Mouse (Mus musculus): Measurements from ENCODE around the gene Syn3. TPM values are rescaled to one million over a fixed set of nuclear protein-coding genes. Genes with fewer than 3 reads are reported as not detected.
A peak's percentile ranks its signal among the peaks of the same experiment; 100 is the strongest.

The Syn3 gene
- polyA plus RNA-seq, 2 experiments = 0.11 to 0.14 TPM

- no peak overlapping the region for H3K9ac ChIP-seq (replicated peaks)
- no peaks in the 10 kb centered on the region for H3K27me3 ChIP-seq (ENCODE audit: control insufficient read depth, insufficient read depth, low read length)
- WGBS (ENCODE audit: insufficient replicate concordance) = 69% methylated on average over 2 of the region's 2 CpGs
- no peak overlapping the region for H3K4me2 ChIP-seq (ENCODE audit: low read depth)
- no peaks in the 10 kb centered on the region for H3K9me3 ChIP-seq (ENCODE audit: control insufficient read depth, low read length)
- no peaks in the 10 kb centered on the region for H3K36me3 ChIP-seq (replicated peaks; ENCODE audit: control insufficient read depth, insufficient read depth, low read depth)
- DNase-seq (ENCODE audit: low read depth in 3 of 3, low spot score in 3 of 3) (no peak), ATAC-seq (ENCODE audit: insufficient read depth) (no peak)
- H3K4me3 ChIP-seq (ENCODE audit: insufficient read depth in 1 of 2, low read depth in 2 of 2, low read length in 2 of 2) = no peak overlapping the region
- peaks cover 0 to 4% of the 10 kb centered on the region in 2 experiments; a peak in 1 of 4 replicates for H3K4me1 ChIP-seq (replicated peaks; ENCODE audit: control insufficient read depth in 2 of 2, insufficient read depth in 2 of 2, low read length in 1 of 2)
- no peak for TF ChIP-seq EP300 (IDR thresholded peaks at IDR 0.05; ENCODE audit: low read depth)
- TF ChIP-seq CTCF (IDR thresholded peaks at IDR 0.05; ENCODE audit: low read depth) = no peak
- H3K27ac ChIP-seq = no peak overlapping the region
Observed at GRCm38 (mm10) chr10:86374061-86374460, 124.6 kb downstream of the Syn3 start.

DNA sequence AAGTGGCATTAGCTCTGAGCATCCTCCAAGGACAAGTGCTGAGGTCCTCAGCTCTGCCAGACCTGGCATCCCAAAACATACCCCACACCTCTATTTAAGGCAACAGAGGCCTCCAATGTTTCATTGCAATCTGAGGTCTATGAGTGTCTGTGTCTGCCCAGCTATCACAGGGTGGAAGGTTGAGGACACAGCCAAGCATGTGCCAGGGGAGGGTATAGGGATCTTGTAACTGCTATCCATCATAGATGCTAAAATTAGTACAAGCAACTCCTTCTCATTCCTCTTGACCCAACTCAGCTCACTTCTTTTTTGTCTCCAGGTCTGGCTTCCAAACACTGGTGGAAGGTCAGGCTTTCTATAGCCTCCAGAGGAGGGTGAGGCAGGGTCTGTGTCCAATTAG, 127.1 kb downstream of the Syn3 start:
- no peak overlapping the region for H3K27ac ChIP-seq
- DNase-seq (ENCODE audit: low read depth in 3 of 3, low spot score in 3 of 3) (no peak), ATAC-seq (ENCODE audit: insufficient read depth) (no peak)
- peaks cover 0 to 5% of the 10 kb centered on the region in 2 experiments; a peak in 1 of 4 replicates for H3K4me1 ChIP-seq (replicated peaks; ENCODE audit: control insufficient read depth in 2 of 2, insufficient read depth in 2 of 2, low read length in 1 of 2)
- H3K4me2 ChIP-seq (ENCODE audit: low read depth) = no peak overlapping the region
- no peak overlapping the region for H3K4me3 ChIP-seq (ENCODE audit: insufficient read depth in 1 of 2, low read depth in 2 of 2, low read length in 2 of 2)
- no peaks in the 10 kb centered on the region for H3K27me3 ChIP-seq (ENCODE audit: control insufficient read depth, insufficient read depth, low read length)
- no peak for TF ChIP-seq EP300 (IDR thresholded peaks at IDR 0.05; ENCODE audit: low read depth)
- no peak for TF ChIP-seq CTCF (IDR thresholded peaks at IDR 0.05; ENCODE audit: low read depth)
- H3K36me3 ChIP-seq (replicated peaks; ENCODE audit: control insufficient read depth, insufficient read depth, low read depth) = no peaks in the 10 kb centered on the region
- no peaks in the 10 kb centered on the region for H3K9me3 ChIP-seq (ENCODE audit: control insufficient read depth, low read length)
- H3K9ac ChIP-seq (replicated peaks) = no peak overlapping the region

GRCm38 (mm10) chr10:86369346-86369745, 129.3 kb downstream of the Syn3 start:
- TF ChIP-seq CTCF (IDR thresholded peaks at IDR 0.05; ENCODE audit: low read depth) = no peak
- no peak for TF ChIP-seq EP300 (IDR thresholded peaks at IDR 0.05; ENCODE audit: low read depth)
- no peak for DNase-seq (ENCODE audit: low read depth in 3 of 3, low spot score in 3 of 3)
- Histone ChIP-seq H3K27me3 (ENCODE audit: control insufficient read depth, insufficient read depth, low read length) (no peaks in the 10 kb centered on the region), H3K4me2 (ENCODE audit: low read depth) (no peak overlapping the region), H3K9me3 (ENCODE audit: control insufficient read depth, low read length) (no peaks in the 10 kb centered on the region), H3K36me3 (replicated peaks; ENCODE audit: control insufficient read depth, insufficient read depth, low read depth) (no peaks in the 10 kb centered on the region), H3K4me3 (ENCODE audit: insufficient read depth in 1 of 2, low read depth in 2 of 2, low read length in 2 of 2) (no peak overlapping the region), H3K9ac (replicated peaks) (no peak overlapping the region), H3K4me1 (replicated peaks; ENCODE audit: control insufficient read depth in 2 of 2, insufficient read depth in 2 of 2, low read length in 1 of 2) (peaks cover 4 to 15% of the 10 kb centered on the region in 2 experiments), H3K27ac (no peak overlapping the region)
- 51% methylated on average over 4 of the region's 4 CpGs for WGBS (ENCODE audit: insufficient replicate concordance)
- ATAC-seq (ENCODE audit: insufficient read depth) = peak; percentile 26; the same call in 1 of the 2 replicates

- H3K9me3 ChIP-seq (ENCODE audit: control insufficient read depth, low read length) = no peaks in the 10 kb centered on the region
- ATAC-seq (ENCODE audit: insufficient read depth) = no peak
- H3K27ac ChIP-seq = no peak overlapping the region
- H3K4me3 ChIP-seq (ENCODE audit: insufficient read depth in 1 of 2, low read depth in 2 of 2, low read length in 2 of 2) = no peak overlapping the region
- no peak for DNase-seq (ENCODE audit: low read depth in 3 of 3, low spot score in 3 of 3)
- WGBS (ENCODE audit: insufficient replicate concordance) = 76% methylated on average over 12 of the region's 12 CpGs
- H3K9ac ChIP-seq (replicated peaks) = no peak overlapping the region
- H3K4me2 ChIP-seq (ENCODE audit: low read depth) = no peak overlapping the region
- H3K36me3 ChIP-seq (replicated peaks; ENCODE audit: control insufficient read depth, insufficient read depth, low read depth) = no peaks in the 10 kb centered on the region
- TF ChIP-seq CTCF (IDR thresholded peaks at IDR 0.05; ENCODE audit: low read depth) = no peak
- TF ChIP-seq EP300 (IDR thresholded peaks at IDR 0.05; ENCODE audit: low read depth) = no peak
- peaks cover 4 to 15% of the 10 kb centered on the region in 2 experiments for H3K4me1 ChIP-seq (replicated peaks; ENCODE audit: control insufficient read depth in 2 of 2, insufficient read depth in 2 of 2, low read length in 1 of 2)
- H3K27me3 ChIP-seq (ENCODE audit: control insufficient read depth, insufficient read depth, low read length) = no peaks in the 10 kb centered on the region
Observed at GRCm38 (mm10) chr10:86368811-86369210, 129.9 kb downstream of the Syn3 start.

DNA sequence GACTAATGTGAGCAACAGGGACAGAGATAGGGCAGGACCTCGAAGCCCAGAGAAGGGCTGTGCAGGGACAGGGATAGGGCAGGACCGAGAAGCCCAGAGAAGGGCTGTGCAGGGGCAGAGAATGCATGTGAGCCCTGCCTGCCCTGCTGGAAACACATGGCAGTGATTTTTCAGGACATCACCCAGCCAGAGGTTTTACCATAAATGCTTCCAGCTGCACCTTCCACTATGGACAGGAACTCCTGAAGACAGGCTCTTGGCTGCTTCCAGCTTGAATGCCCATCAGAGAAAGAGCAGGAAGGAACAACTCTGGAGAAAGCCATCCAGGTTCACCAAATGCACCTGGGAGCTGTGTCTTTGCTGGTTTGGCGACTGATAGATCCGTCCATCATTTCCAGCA, 131.3 kb downstream of the Syn3 start:
- no peaks in the 10 kb centered on the region for H3K36me3 ChIP-seq (replicated peaks; ENCODE audit: control insufficient read depth, insufficient read depth, low read depth)
- H3K27ac ChIP-seq = no peak overlapping the region
- no peak overlapping the region for H3K4me2 ChIP-seq (ENCODE audit: low read depth)
- 54% methylated on average over 4 of the region's 4 CpGs for WGBS (ENCODE audit: insufficient replicate concordance)
- H3K27me3 ChIP-seq (ENCODE audit: control insufficient read depth, insufficient read depth, low read length) = no peaks in the 10 kb centered on the region
- no peak overlapping the region for H3K9ac ChIP-seq (replicated peaks)
- no peak for TF ChIP-seq EP300 (IDR thresholded peaks at IDR 0.05; ENCODE audit: low read depth)
- TF ChIP-seq CTCF (IDR thresholded peaks at IDR 0.05; ENCODE audit: low read depth) = no peak
- peaks cover 4 to 15% of the 10 kb centered on the region in 2 experiments for H3K4me1 ChIP-seq (replicated peaks; ENCODE audit: control insufficient read depth in 2 of 2, insufficient read depth in 2 of 2, low read length in 1 of 2)
- no peak overlapping the region for H3K4me3 ChIP-seq (ENCODE audit: insufficient read depth in 1 of 2, low read depth in 2 of 2, low read length in 2 of 2)
- DNase-seq (ENCODE audit: low read depth in 3 of 3, low spot score in 3 of 3) (no peak), ATAC-seq (ENCODE audit: insufficient read depth) (no peak)
- no peaks in the 10 kb centered on the region for H3K9me3 ChIP-seq (ENCODE audit: control insufficient read depth, low read length)
